Mouse (Mus musculus): ENCODE measurements around the gene Ccdc85b. TPM values are rescaled to one million over a fixed set of nuclear protein-coding genes. Genes with fewer than 3 reads are reported as not detected.
"Not testable (repeated sequence)": the region's sequence is repeated elsewhere in the genome, so short reads cannot be mapped to it uniquely, and the experiment has no call there.

The Ccdc85b gene
- 3.0 and 5.4 TPM in 2 replicates for total RNA-seq (2017)

DNA sequence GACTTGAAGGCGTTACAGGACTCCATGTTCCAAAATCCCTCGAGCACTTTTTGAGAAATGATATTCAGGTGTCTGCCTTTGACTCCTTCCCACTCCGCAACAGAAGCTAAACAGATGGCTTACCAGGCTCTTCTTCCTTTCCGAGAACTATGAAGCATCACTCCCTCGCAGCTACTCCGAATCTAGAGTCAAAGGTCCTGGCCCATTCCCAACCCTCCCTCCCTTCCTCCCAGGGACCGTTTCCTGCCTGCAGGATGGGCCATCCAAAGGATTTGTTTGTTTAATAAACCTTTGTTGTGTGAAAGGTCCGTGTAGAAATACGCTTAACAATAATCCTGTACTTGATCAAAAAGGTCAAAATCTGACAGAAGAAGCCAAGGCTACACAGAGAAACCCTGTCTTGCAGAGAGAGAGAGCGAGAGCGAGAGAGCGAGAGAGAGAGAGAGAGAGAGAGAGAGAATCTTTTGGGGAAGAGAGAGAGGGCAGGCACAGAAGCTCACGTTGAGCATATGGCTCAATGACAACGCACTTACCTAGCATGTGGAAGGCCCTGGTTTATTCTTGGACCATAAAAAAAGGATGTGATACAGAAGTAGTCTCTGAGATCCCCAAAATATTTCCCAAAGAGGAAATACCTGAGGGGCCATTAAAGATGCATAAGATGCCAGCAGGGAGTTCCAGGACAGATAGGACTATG lies at the start of gene Ccdc85b:
Gene Ccdc85b, minus strand, starts transcription at position 149 of the 697 bp plus-strand sequence.
- ATAC-seq (replicated peaks; ENCODE audit: low read depth, poor library complexity, severe bottlenecking), result no peak

DNA sequence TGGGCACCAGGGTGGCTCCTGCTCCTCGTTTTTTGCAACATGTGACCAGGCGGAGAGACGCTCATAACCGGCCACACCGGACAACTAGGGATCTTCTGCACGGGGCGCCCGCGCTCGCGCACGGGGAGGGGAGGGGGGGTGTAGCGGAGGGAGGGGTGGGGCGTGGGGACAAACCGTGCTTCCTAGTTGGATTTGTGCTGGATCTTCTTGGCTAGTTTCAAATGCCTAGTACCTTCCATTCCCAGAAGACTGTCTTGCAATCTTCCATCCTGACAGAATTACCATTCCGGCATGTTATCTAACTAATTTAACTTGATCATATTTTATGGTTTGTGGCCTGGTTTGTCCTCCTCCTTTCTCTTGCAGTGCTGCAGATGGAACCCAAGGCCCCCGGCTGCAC lies 46.0 kb upstream of the Ccdc85b start, which contains the start of gene 1700020D05Rik:
Gene 1700020D05Rik, minus strand, starts transcription at position 101 of the 400 bp plus-strand sequence.
- no peak for ATAC-seq (replicated peaks; ENCODE audit: low read depth, poor library complexity, severe bottlenecking)

DNA sequence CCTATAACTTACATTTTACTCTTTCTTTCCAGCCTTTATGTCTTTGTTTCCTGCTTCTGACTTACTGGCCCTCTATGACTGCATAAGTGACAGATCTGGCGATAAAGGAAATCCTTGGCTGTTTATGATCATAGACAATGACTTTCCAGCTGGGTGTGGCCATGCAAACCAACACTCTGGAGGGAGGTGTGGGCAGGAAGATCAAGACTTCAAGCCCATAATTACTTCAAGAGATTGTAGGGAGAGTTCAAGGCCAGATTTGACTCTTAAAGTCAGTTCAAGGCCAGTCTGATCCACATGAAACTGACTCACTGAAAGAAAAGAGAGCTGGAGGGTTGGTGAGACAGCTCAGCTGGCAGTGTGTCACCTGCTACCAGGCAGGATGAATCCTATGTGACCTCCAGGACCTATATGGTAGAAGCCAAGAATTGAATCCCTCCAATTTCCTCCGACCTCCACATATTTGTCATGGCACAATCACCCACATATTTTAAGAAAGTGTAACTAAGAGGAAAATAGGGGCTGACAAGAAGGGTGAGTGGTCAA lies 42.7 kb upstream of the Ccdc85b start:
- ATAC-seq (replicated peaks; ENCODE audit: low read depth, poor library complexity, severe bottlenecking), result no peak

DNA sequence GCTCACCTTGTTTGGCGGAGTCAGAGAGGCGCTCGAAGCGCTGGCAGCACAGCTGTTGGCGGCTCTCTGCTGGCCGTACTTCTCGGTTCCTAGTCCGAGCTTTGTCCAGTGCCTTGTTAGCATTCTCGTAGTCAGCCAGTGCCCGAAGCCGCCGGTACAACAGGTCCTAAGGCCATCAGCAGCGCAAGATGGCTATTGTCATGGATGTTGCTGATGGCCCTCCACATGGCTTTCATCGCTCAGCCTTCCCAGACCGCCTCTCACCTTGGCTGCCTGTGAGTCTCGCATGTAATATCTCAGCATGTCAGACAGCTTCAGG lies 38.3 kb upstream of the Ccdc85b start:
- ATAC-seq (replicated peaks; ENCODE audit: low read depth, poor library complexity, severe bottlenecking), result no peak

DNA sequence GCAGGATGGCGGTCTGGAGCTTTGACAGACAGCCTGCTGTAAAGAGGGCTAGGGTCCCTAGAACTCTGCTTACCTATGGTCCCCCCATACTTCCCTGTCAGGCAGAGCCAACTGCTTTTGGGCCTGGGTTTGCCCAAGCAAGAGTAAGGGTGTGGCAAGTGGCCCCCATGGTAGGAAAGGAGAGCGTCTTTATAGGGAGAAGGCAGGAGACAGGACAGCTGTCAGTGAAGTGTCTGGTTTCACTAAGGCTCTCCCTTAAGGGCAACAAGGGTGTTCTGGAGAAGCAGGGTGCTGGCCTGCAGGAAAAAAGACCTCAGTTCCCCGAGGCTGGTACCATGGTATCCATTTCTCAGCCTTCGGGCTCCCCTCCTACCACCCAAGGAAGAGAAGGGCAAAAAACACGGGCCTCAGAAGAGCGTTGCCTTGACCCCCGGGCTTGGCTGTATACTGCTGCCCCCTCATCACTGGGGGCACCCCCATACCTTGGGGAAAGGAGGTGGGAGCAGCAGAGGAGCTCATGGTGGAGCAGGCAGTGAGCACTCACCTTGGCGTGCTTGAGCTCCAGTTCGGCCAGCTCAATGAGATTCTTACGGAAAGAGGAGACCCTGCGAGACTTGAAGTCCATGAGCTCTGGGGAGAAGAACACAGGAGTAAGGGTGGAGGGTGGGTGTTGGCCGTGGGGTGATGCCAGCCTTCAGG lies 37.8 kb upstream of the Ccdc85b start:
- ATAC-seq (replicated peaks; ENCODE audit: low read depth, poor library complexity, severe bottlenecking), result no peak

DNA sequence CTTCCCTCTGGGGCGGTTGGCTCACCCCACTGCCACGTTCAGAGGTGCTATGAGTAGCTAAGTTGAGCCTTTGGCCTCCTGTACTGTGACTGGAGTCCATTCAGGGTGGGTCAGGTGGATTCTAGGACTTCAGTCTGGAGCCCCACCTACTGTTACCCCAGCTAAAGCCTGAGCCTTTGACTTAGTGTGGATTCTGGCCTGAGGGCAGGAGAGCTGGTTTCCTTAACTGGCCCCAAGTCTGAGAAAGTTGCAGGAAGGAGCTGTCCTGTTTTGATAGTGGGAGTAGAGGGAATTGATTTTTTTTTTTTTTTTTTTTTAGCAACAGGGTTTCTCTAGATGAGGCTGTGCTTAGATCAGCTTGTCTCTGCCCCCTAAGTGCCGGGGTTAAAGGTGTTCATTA lies 36.6 kb upstream of the Ccdc85b start:
- ATAC-seq (replicated peaks; ENCODE audit: low read depth, poor library complexity, severe bottlenecking), result no peak

DNA sequence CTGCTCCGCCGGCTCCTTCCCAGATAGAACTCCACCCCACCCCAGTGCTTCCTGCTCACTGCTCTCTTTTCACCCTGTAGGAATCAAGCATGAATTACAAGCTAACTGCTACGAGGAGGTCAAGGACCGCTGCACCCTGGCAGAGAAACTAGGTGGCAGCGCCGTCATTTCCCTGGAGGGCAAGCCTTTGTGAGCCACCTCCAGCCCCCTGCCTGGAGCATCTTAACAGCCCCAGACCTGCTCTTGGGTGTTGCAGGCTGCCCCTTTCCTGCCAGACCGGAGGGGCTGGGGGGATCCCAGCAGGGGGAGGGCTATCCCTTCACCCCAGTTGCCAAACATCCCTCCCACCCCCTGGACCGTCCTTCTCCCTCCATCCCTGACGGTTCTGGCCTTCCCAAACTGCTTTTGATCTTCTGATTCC lies 35.6 kb upstream of the Ccdc85b start:
- ATAC-seq (replicated peaks; ENCODE audit: low read depth, poor library complexity, severe bottlenecking), result not testable (repeated sequence)

DNA sequence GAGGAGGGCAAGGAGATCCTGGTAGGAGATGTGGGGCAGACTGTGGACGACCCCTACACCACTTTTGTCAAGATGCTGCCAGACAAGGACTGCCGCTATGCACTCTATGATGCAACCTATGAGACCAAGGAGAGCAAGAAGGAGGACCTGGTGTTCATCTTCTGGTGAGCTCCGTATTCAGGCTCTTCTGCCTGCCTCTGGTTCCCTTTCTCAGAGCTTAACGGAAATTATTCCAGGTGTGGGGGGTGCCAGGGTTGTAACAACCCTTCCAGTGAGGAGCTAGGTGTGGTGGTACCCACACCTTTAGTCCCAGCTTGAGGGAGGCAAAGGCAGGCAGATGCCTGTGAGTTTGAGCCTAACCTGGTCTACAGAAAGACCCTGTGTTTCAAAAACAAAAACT lies 34.9 kb upstream of the Ccdc85b start:
- no peak for ATAC-seq (replicated peaks; ENCODE audit: low read depth, poor library complexity, severe bottlenecking)

DNA sequence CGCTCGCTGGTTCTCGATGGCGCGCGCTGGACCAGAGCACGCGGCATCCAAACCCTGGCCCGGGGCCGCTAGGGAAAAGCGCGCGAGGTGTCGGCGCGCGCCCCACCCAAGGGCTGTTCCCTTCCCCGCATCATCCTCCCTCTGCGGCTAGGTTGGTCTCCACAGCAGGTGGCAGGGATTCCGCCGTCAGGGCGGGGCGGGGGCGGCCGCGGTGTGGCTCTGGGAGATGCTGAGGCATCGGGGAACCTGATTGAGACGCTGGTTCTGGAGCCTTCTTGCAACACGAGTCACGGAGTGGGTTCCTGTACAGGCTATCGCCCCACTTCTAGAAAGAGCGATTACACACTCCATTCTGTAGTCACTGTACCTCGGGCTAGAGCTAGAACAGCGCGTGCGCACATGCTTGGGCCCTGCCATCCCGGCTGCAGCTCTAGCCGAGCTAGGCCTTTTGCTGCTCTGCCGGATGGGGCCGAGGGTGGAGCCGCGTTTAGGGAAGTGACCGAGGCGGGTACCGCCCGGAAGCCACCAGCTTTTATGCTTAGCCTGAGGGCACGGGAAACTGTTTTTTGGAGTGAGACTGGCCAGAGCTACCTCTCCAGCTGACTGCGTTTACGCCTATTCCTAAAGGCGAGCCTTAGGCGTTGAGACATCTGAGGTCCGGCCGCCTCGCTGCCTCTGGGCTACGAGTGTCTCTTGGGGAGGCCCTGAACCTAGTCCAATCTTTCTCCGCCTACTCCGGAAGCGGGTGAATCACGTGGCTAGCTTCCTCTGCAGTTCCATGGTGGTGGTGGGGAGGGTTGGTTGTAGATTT lies 33.4 kb upstream of the Ccdc85b start:
- peak; percentile 34 for ATAC-seq (replicated peaks; ENCODE audit: low read depth, poor library complexity, severe bottlenecking)

DNA sequence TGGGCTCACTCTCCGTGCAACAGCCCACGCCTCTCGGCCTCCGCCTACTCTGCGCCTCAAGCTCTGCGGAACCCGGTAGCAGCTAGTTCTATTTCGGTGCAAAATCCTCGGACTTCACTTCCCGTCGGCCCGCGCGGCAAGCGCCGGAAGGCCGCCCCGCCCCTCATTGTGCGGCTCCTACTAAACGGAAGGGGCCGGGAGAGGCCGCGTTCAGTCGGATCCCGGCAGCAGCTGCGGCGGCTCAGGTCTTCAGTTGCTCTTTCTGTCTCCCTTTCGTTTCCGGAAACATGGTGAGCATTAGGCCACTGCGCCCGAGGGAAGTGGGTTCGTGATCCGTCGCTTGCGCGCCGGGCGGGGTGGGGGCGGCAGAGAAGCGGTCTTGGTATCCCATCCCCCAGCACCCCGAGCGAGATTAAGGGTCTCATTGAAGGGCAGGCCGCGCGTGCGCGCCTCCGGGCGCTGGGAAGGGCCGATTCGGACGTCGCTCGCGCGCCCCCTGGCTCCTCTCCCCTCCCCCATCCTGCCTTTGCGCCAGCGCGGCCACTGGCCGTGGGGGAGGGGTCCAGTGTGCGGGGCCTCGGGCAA lies 32.7 kb upstream of the Ccdc85b start, which contains the start of gene Cfl1:
Gene Cfl1, plus strand, starts transcription at position 143 of the 585 bp plus-strand sequence.
- peak; percentile 46 for ATAC-seq (replicated peaks; ENCODE audit: low read depth, poor library complexity, severe bottlenecking)

DNA sequence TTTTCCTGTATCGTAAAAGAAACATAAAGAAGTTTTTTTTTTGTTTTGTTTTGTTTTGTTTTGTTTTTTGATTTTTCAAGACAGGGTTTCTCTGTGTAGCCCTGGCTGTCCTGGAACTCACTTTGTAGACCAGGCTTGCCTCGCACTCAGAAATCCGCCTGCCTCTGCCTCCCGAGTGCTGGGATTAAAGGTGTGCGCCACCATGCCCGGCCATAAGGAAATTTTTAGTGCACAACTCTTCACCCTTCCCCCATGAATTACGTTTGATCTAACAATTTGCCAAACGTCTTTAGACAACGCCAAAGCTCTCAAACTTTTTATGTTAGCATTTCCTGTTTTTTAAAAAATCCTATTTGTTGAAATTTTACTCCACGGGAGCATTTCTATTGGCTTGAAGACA lies 32.0 kb upstream of the Ccdc85b start:
- ATAC-seq (replicated peaks; ENCODE audit: low read depth, poor library complexity, severe bottlenecking), result not testable (repeated sequence)

DNA sequence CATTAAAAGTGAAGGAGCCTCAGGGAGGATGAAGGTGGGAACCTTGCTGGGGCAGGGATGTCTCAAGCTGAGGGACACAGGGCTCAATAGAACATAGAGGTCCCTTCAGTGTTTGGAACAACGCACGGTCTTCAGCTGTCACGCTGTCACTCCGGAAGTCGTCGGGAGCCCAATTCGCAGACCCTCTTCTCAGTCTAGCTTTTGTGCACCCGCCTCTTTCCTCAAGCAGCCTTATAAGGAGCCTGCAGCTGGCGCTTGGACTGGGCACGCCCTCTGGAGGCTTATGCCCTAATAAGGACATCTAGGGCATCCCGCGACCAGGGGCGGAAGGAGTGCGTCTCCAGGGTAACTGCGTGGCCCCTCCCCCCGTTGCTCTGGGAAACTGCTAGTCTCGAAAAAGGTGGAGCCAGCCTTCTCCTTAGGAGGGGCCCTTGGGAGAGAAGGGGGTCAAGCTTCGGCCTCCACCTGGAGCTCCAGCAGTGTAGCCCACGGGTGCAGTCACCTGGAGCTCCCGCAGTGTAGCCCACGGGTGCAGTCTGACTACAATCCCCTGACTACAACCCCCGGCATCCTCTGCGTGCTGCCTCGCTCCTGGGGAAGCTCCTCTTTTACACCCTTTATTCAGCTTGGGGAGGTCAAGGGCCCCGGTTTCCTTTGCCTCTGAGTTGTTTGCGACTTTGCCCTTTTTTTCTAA lies 31.3 kb upstream of the Ccdc85b start:
- peak; percentile 57 for ATAC-seq (replicated peaks; ENCODE audit: low read depth, poor library complexity, severe bottlenecking)

DNA sequence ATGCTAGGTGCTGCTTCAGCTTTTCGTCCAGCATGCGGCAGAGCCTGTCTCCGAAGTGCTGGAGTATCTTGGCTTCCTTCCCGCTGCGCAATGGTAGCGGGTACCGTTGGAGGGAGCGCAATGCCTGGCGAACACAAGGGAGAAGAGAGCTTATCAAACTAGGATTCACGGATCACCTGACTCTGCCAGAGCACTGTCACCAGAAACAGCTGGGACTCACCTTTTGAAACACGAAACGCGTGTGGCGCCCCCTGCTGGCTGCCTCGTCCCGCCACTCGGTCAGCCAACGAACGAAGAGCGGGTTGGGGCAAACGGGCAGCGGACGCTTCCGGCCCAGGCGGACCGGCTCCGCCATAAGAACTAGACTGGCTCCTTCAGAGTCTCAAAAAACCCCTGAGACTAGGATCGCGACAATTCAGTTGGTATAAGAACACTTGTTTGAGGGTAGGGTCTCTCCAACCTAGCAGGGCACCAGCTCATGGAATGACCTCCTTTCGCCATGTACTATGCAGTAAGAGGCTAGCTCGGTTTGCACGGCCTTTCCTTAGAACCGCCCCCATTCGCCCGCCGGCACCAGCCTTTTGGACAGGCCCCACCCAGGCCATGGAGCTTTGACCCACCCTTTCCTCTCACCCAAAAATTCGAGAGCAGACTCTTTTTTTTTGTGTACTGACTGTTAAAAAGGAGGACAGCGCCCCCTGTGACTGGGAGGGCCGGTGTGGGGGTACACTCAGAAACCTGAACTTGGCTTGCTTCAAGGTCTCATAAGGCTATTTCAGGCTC lies 30.3 kb upstream of the Ccdc85b start, which contains the start of gene Mus81:
Gene Mus81, minus strand, starts transcription at position 635 of the 783 bp plus-strand sequence.
- peak; percentile 46 for ATAC-seq (replicated peaks; ENCODE audit: low read depth, poor library complexity, severe bottlenecking)

DNA sequence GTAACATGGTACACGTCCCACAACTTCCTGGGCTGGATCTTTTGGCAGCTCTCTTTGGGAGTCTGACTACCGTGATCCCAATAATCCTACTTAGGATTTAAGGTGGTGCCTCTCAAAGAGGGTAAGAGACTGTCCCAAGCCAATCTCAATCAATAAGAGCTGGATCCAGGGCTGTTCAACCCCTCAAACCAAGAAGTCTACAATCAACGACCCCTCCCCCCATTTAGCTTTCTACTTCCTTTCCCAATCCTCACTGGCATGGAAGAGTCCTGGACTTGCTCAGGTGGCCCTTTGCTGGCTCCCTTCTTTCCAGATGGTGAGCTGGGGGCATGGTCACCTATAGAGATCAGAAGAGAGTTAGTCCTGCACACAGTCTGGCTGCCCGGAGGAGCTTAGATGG lies 29.1 kb upstream of the Ccdc85b start:
- ATAC-seq (replicated peaks; ENCODE audit: low read depth, poor library complexity, severe bottlenecking), result no peak

DNA sequence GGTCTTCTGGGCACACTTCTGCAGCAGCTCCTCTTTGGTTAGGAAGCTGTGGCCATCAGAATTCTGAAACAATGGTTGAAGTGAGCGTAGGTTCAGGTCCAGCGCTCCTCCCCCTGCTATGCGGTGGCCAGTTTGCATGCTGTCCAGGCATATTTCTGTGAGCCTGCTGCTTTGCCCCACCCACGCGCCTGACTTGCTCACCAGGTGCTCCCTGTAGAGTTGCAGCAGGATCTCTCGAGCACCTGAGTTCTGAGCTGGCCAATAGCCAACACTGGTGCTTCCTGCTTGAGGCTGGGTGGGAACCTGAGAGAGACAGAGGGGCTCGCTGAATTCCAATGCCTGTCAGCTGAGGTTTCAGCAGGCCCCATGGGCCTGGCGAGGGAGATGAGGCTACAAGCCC lies 28.6 kb upstream of the Ccdc85b start:
- ATAC-seq (replicated peaks; ENCODE audit: low read depth, poor library complexity, severe bottlenecking), result no peak

DNA sequence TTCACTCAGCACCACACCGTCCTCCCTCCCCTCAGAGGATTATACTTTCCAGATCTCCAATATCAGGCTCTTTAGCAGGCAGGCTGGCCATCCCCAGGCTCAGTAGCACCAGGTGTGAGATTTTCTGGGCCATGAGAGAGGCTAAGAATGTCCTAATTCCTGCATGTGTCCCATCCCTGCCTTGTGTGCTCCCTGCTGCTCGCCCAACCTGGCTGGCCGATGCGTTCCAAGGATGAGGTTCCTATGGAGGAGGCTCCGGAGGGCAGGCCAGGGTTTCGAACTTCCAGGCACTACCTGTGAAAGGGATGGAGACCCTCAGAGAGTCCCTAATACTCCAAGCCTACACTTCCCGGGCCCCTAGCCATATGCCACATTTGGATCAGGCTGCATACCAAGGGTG lies 28.1 kb upstream of the Ccdc85b start:
- ATAC-seq (replicated peaks; ENCODE audit: low read depth, poor library complexity, severe bottlenecking), result no peak

DNA sequence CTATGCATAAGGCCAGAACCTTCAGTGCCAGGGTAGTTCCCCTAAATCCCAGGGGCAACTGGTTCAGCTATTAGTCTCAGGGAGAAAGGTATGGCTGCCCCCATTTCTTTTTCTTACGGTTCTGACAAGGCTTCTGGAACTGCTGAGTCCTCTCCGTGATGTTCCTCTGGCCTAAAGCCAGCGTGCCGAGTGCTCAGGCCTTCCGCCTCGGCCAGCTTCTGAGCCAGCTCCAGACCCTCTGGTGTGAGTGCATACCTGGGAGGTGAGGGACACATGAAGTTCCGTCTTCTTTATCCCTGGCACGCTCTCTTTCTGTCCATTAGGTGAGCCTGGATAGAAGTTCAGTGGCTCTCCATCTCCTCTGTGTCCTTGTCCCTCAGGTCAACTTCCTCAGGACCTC lies 27.7 kb upstream of the Ccdc85b start:
- no peak for ATAC-seq (replicated peaks; ENCODE audit: low read depth, poor library complexity, severe bottlenecking)

DNA sequence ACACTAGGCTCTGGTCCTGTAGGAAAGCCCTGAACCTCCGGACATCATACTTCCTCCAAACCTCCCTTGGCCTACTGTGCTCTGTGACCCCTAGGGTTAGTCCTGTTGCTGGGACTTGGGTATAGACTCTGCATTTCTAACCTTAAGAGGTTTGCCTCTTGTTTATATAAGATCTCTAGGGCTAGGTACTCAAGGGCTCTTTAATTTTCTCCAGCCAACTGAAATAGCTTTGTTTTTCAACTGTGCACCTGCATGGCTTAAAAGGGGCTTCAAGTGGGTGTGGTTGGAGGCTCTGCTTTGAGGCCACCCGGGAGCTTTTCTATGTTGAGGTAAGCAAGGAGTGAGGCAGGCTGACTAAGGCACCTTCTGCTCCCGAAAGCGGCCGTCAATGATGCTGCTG lies 26.8 kb upstream of the Ccdc85b start:
- no peak for ATAC-seq (replicated peaks; ENCODE audit: low read depth, poor library complexity, severe bottlenecking)
